In the genomic region with DNA sequence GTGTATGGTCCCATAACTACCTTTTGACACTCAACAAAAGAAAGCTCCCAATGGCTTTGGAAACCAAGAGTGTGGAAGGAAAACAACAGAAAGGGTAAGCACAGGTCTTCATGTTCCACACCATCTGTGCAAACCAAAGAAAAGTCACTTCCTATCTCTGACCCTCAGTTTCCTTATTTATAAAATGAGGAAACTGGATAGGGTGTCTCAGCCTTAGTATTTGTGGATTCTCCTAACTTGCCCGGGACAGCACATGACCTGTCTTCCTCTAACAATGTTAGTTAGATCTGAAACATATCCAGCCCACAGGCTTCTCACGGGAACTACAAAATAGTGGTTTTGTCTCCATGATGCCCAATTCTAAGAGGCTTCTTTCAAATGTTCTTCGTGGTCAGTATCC, we compare ENCODE assay signal across 21 mouse cellular contexts. TPM values are rescaled to one million over a fixed set of nuclear protein-coding genes. Genes with fewer than 3 reads are reported as not detected.
"Had no signal": no experiment of that assay in that cellular context is flagged by ENCODE, and none has a peak within 500 bp of the region (broad histone marks: within the 10 kb centered on the region; RNA-seq: fewer than 3 reads in every experiment).

No protein-coding gene starts in this region.

- H3K27me3 ChIP-seq: limb, embryonic 12.5 days; limb, embryonic 15.5 days; liver, embryonic 13.5 days; neural tube, embryonic 12.5 days; neural tube, embryonic 15.5 days had no signal

- H3K27ac ChIP-seq: limb, embryonic 12.5 days; limb, embryonic 15.5 days; liver, embryonic 13.5 days; neural tube, embryonic 12.5 days; neural tube, embryonic 15.5 days had no signal

- ATAC-seq: inflammation-experienced regulatory T-cells, adult 6 months; intestine, embryonic 16.5 days had no signal

- H3K36me3 ChIP-seq: limb, embryonic 12.5 days; limb, embryonic 15.5 days; liver, embryonic 13.5 days; neural tube, embryonic 12.5 days; neural tube, embryonic 15.5 days had no signal

- DNase-seq: kidney, adult 18-20 months; kidney, adult 9 months; kidney, postnatal 14 days; kidney, postnatal 4 days; left cerebral cortex, postnatal 4 days; liver, embryonic 13.5 days; lung, adult 2 months; lung, postnatal 10 days; midbrain, embryonic 14.5 days; right cerebral cortex, adult 18-20 months; right cerebral cortex, postnatal 14 days; right cerebral cortex, postnatal 4 days; thymus, adult 18-20 months; thymus, postnatal 36 days had no signal

- H3K9ac ChIP-seq: limb, embryonic 12.5 days; limb, embryonic 15.5 days; liver, embryonic 13.5 days; neural tube, embryonic 12.5 days; neural tube, embryonic 15.5 days had no signal

- H3K4me1 ChIP-seq: limb, embryonic 12.5 days; liver, embryonic 13.5 days; neural tube, embryonic 12.5 days; neural tube, embryonic 15.5 days had no signal

- H3K4me3 ChIP-seq: limb, embryonic 12.5 days; limb, embryonic 15.5 days; liver, embryonic 13.5 days; neural tube, embryonic 12.5 days; neural tube, embryonic 15.5 days had no signal

RNA-seq across cellular contexts. Expression of a gene that starts 10.5 kb away (rescaled TPM):
- total RNA-seq: megakaryocyte-erythroid progenitor cell, adult 5-6 weeks had no signal
